Mouse (Mus musculus): ENCODE results near the gene Dennd1a. TPM values are rescaled to one million over a fixed set of nuclear protein-coding genes. Genes with fewer than 3 reads are reported as not detected.

Gene Dennd1a
- total RNA-seq, 2 experiments from 2014 or later, result 69.9 to 77.0 TPM

Small RNAs within 50 kb of the gene (microRNA-seq; reads per million reads assigned to microRNA genes)
- 0 reads per million in 2 experiments for gene Gm44455

Other genes starting within 250 kb of the Dennd1a start
- gene Lhx2, start 51.9 kb upstream of the Dennd1a start, total RNA-seq (2021), result 10 to 100 TPM; 76.6 to 86.9 TPM
- gene Nek6, start 224.3 kb upstream of the Dennd1a start, total RNA-seq (2021), result 10 to 100 TPM; 29.4 to 29.8 TPM